Mouse (Mus musculus) megakaryocyte, embryonic 14.5 days (primary cell): ENCODE measurements at regions not wholly inside any gene's neighbourhood (a gene's known extent, or its start where the extent isn't known, plus 50 kb on each side); places are given as distances from the start of the nearest gene placed in this dataset.

ENCODE experiments used
- FLI1 ChIP-seq: IDR thresholded peaks from 2 replicates; pipeline ENCODE4 v1.6.1; 2012; ENCODE audit warnings: low read length, inconsistent platforms, mixed read lengths
- GATA1 ChIP-seq: IDR thresholded peaks from 3 replicates; pipeline ENCODE4 v1.6.1; 2012; ENCODE audit warnings: mixed read lengths, low read length, inconsistent platforms, borderline replicate concordance

DNA sequence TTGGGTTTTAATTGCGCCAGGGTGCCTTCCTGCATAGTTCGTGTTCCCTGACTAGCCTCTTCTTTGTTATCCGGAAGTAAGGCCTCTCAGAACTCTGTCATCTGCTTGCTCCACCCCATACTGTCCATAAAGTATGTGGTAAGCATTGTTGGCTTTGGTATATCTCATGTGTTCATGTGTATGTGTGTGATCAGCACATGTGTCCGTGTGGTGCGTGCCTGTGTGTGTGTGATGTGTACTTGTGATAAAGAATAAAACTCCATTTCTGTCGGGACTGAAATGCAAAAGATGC is 135.3 kb downstream of the Enc1 start:
- no peak for TF ChIP-seq GATA1
- TF ChIP-seq FLI1, result no peak
